Mouse (Mus musculus) heart, postnatal 10 days (tissue): ENCODE measurements around the gene Tmem131l. TPM values are rescaled to one million over a fixed set of nuclear protein-coding genes. Genes with fewer than 3 reads are reported as not detected.

Source experiments
- DNase-seq, 2 experiments: peaks; one replicate each; pipeline ENCODE4 v3.0.0; 2021
- intact Hi-C: fragments of 180-260 bp; cut with DNase I; formaldehyde crosslinking; loops from one replicate; pipeline ENCODE4 v1.15.1; 2025
- total RNA-seq, 2 experiments: library from RNA; stranded (reverse); gene quantifications; 2 replicates each; pipeline ENCODE4 v1.2.3; 2021

Tmem131l gene
- total RNA-seq, 2 experiments from 2014 or later = 31.4 to 32.6 TPM

DNA sequence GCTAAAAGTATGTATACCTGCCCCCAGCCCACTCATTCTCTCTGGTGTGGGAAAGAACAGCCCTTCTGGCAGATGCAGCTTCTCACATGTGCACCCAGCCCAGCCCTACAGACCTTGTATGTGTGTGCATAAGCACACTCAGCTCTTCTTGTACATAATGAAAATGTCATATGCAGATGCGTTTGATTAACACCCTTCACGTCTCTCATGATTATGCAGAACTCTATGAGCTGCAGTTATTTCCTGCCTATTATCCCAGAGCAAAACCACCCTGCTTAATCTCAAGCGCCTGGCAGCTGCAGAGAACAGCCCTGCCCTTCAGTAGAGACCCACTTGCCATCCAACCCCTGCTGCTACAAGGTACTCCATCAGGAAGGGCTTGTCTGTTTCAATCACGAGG is 55.6 kb downstream of the Tmem131l start:
- intact Hi-C loops = no loop called here
- DNase-seq = peak in 1 of 2 experiments; percentile 21

- intact Hi-C loops = no loop called here
Measured at GRCm38 (mm10) chr3:83982821-83983220, 57.2 kb downstream of the Tmem131l start.

DNA sequence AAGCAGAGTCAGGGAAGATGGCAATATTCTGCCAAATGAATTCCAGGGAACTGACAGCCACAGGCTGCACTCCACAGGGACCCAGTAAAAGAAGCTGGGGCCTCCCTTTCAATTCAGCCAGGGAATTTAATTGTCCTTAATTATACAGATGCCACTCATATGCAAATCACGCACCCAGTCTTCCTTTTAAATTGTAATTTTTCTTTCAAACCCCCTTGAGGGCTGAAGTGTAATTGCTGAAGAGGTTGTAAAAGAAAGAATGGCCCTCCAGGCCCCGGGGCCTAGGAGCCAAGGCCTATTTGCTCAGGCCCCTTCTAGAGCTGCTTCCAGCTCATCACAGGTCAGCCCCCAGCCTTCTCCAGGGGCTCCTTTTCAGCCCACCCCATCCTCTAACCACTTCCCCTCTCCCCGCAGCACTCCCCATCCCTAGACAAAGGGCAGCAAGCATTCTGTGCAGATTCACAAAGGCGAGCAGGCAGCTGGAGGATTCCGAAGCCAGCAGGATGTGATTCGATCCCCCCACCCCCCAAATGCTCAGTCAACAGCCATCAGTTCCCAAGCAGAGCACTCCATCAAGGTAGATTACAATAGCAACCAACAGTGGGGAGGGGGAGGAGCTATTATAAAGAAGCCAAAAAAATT is 59.6 kb downstream of the Tmem131l start:
- intact Hi-C loops = no loop called here
- DNase-seq = no peak

More at GRCm38 (mm10) chr3:83982821-83983220, 57.2 kb downstream of the Tmem131l start:
- no peak for DNase-seq

- intact Hi-C loops = no loop called here
- peak in 1 of 2 experiments; percentile 38 for DNase-seq
Measured at GRCm38 (mm10) chr3:83978497-83979410, 61.2 kb downstream of the Tmem131l start.

- intact Hi-C loops = no loop called here
- no peak for DNase-seq
Measured at GRCm38 (mm10) chr3:83977817-83978216, 62.2 kb downstream of the Tmem131l start.

DNA sequence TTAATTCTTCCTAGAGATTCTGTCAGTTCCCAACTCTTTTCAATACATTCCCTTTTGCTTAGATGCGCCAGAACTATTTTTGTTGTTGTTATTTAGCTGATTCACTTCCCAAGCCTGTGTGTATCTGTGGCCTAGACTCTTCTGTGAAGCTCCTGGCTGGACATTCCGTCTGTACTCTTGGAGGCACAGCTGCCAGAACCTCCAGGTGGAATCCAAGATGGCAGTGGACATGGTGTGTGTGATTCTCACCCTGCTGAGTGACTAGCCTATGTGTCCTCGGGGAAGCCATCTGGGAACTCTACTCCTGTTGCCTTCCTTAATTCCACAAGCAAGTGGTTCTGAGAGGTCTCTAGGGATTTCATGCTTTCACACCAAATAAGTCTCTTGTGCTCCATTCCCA is 63.8 kb downstream of the Tmem131l start:
- intact Hi-C loops = no loop called here
- DNase-seq = no peak

GRCm38 (mm10) chr3:83973339-83973738 is 66.6 kb downstream of the Tmem131l start:
- DNase-seq = no peak
- intact Hi-C loops = no loop called here

- intact Hi-C loops = no loop called here
- no peak for DNase-seq
Measured at GRCm38 (mm10) chr3:83970629-83971028, 69.3 kb downstream of the Tmem131l start.

GRCm38 (mm10) chr3:83969081-83969480 is 70.9 kb downstream of the Tmem131l start:
- intact Hi-C loops = no loop called here

GRCm38 (mm10) chr3:83967791-83968190 is 72.2 kb downstream of the Tmem131l start:
- no peak for DNase-seq
- intact Hi-C loops = no loop called here

More at GRCm38 (mm10) chr3:83969081-83969480, 70.9 kb downstream of the Tmem131l start:
- no peak for DNase-seq

DNA sequence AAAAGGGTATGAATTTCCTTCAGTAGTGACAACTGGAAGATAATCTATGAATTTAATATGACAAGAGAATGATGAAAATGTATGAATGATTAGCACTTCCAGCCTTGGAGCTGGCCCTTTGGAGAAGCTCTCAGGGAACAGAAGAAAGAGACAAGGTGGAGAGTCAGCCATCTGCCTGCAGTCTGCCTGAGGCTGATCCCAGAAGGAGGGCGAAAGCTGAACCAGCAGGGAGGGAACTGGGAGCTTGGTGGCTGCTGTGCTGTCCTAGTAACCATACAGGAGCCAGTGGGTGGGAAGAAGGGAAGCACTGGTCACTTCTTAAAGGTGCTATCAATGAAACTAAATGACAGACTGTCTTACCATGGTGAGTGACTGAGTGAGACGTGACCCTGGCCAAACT is 74.6 kb downstream of the Tmem131l start:
- no peak for DNase-seq
- intact Hi-C loops = no loop called here

- DNase-seq = no peak
- intact Hi-C loops = no loop called here
Measured at GRCm38 (mm10) chr3:83963705-83964104, 76.3 kb downstream of the Tmem131l start.

- peak in 1 of 2 experiments; percentile 50 for DNase-seq
- intact Hi-C loops = no loop called here
Measured at GRCm38 (mm10) chr3:83962571-83962970, 77.4 kb downstream of the Tmem131l start.

- no peak for DNase-seq
- intact Hi-C loops = no loop called here
Measured at GRCm38 (mm10) chr3:83962076-83962475, 77.9 kb downstream of the Tmem131l start.

DNA sequence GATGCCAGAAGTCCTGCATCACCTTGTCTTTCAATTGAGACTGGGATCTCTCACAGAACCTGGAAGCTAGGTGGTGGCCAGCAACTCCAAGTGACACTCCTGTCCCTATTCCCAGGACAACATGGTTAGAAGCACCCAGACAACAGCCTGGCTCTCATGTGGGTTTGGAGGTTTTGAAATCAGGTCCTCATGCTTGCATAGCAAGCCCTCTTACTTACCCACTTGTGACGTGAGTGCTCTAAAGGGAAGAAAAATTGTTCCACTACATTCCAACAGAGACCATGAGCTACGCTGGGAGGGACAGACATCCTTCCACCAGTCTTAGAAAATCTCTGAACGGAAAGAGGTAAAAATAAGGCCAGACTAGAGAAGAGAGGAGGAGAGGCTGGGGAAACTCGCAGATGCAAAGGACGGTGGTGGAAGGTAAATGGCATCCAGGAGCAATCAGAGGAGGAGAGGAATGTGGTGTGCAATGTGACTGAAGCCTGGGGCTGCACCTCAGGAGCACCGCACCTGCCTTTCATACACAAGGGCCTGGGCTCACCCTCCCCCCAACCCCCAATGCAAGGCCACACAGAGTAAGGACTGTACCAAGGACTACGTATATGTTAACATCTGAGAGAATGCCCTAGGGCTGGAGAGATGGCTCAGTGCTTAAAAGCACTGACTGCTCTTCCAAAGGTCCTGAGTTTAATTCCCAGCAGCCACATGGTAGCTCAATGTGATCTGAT is 80.9 kb downstream of the Tmem131l start:
- no peak for DNase-seq

GRCm38 (mm10) chr3:83953879-83954278 is 86.1 kb downstream of the Tmem131l start:
- DNase-seq = peak; percentile 67 to 78
- intact Hi-C loops = loop anchor here (2.0 kb wide), 1 partner anchor 39 kb away; no protein-coding TSS in a partner anchor

More for the DNA sequence above, 80.9 kb downstream of the Tmem131l start:
- intact Hi-C loops = no loop called here

DNA sequence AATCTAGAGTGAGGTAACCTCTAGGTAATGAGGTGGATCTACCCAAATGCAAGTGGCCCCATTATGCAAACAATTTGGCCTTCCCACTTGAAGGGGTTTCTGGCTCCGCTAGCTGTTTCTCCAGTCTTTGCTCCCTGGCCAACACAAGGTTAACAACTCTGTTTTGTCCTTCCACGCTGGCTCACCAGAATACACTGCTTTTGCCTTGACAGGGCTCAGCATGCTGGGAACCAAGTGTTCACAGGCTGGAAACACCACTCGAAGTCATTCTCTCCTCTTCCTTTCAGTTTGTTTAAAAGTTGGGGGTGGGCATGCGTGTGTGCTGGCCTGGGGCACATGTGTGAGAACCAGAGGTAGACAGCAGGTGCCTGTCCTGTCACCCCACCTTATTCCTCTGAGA is 91.2 kb downstream of the Tmem131l start:
- DNase-seq = no peak
- intact Hi-C loops = loop anchor here (2.0 to 5.0 kb wide), 2 partner anchors 90 to 364 kb away; no protein-coding TSS in a partner anchor

- DNase-seq = no peak
- intact Hi-C loops = loop anchor here (1.0 to 5.0 kb wide), 4 partner anchors 91 to 365 kb away; partner anchors contain the start of gene Mnd1
Measured at GRCm38 (mm10) chr3:83947476-83948245, 92.3 kb downstream of the Tmem131l start.

- intact Hi-C loops = loop anchor here (1.0 to 5.0 kb wide), 3 partner anchors 176 to 365 kb away; partner anchors contain the start of gene Mnd1
- peak in 1 of 2 experiments; percentile 60 for DNase-seq
Measured at GRCm38 (mm10) chr3:83946848-83947247, 93.1 kb downstream of the Tmem131l start.

DNA sequence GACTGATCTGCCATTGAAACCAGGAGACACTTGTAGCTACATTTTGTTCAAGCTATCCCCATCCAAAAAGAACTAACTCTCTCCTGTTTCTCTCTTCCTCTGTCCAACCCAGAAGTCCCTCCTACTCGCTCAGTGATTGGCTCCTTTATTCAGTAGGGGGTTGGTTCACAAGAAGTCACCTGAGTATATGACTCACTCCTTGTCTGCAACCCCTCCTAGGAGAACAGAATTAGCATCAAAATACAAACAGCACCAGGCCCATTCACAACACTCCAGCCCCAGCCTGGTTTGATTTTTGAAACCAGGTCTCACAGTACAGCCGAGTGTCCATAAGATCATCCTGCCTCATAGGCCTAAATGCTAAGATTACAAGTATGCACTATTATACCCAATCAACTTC is 96.3 kb downstream of the Tmem131l start:
- no peak for DNase-seq
- intact Hi-C loops = no loop called here
